Mouse (Mus musculus): Measurements from ENCODE around the gene Gpr135. TPM values are rescaled to one million over a fixed set of nuclear protein-coding genes. Genes with fewer than 3 reads are reported as not detected.
A peak's percentile ranks its signal among the peaks of the same experiment; 100 is the strongest.

Gpr135 gene
- total RNA-seq (2012; rRNA removed): not detected in 2 replicates
- not detected in 2 replicates for total RNA-seq (2014; rRNA removed)
- not detected in 2 replicates for polyA plus RNA-seq (2012; ENCODE audit: insufficient read length, low read depth)

DNA sequence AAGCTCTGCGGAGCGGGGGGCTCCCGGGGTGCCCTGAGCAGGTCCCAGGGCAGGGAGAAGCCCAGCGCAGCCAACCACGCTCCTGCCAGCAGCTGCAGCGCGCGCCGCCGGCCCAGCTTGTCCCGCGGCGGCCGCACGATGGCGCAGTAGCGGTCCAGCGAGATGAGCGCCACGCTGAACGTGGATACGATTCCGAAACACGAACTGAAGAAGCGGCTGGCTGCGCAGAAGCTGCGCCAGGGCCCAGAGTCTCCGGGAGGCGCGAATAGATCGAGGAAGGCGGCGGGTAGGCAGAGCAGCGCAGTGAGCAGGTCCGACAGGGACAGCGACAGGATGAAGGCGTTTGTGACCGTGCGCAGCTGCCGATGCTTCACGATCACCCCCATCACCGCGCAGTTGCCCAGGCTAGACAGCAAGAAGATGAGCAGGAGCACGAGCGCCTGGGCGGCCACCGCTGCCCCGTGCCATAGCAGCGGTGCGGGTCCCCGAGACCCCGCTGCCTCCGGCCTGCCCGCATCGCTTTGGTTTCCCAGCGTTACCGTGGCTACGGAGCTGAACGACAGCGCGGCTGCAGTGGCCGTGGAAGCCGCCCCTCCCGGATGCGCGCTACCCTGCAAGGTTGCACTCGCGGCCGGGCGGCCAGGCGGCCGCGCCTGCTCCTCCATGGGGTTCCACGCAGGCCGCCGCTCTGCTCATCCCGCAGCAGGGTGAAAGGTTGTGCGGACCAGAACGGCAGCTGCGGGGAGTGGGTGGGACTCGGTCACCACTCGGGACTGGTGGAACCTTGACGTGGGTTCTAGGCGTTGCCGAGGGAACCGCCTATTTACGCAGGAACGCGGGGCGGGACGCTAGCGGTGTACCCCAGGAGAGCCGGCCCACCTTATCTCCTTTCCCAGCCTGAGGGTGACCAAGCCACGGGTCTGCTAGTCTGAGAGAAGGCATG lies at the start of gene Gpr135:
Gpr135 (minus strand) TSS at position 799 of the 943 bp plus-strand sequence.
- peaks cover 4% of the 10 kb centered on the region for H3K27me3 ChIP-seq (replicated peaks)
- peaks cover 0 to 12% of the 10 kb centered on the region in 2 experiments; a peak in 2 of 4 replicates for H3K4me1 ChIP-seq (ENCODE audit: control insufficient read depth in 1 of 2, insufficient read depth in 2 of 2)
- TF ChIP-seq BHLHE40 (IDR thresholded peaks at IDR 0.05; ENCODE audit: low read depth, low read length) (peak; percentile 19; the same call in 1 of the 2 replicates), TCF12 (IDR thresholded peaks at IDR 0.05; ENCODE audit: low read depth, low read length) (0 out of 2 replicates have a peak, but pooled peaks have one; percentile 43), NRF1 (IDR thresholded peaks at IDR 0.05; ENCODE audit: low read depth, low read length) (peak; percentile 76), CHD2 (IDR thresholded peaks at IDR 0.05; ENCODE audit: low read length) (no peak), MYC (IDR thresholded peaks at IDR 0.05; ENCODE audit: low read depth, low read length) (no peak), ELF1 (IDR thresholded peaks at IDR 0.05; ENCODE audit: low read depth, low read length) (no peak), ZKSCAN1 (IDR thresholded peaks at IDR 0.05; ENCODE audit: borderline replicate concordance, low read depth, low read length) (no peak), ZMIZ1 (IDR thresholded peaks at IDR 0.05; ENCODE audit: low read depth, low read length) (no peak), JUN (IDR thresholded peaks at IDR 0.05; ENCODE audit: insufficient read depth, low read depth, low read length) (no peak), HCFC1 (IDR thresholded peaks at IDR 0.05; ENCODE audit: low read depth, low read length) (0 out of 2 replicates have a peak, but pooled peaks have one; percentile 19), POLR2AphosphoS2 (IDR thresholded peaks at IDR 0.05; ENCODE audit: low read depth, low read length) (no peak), RAD21 (IDR thresholded peaks at IDR 0.05; ENCODE audit: low read depth, low read length) (peak; percentile 27), PAX5 (IDR thresholded peaks at IDR 0.05; ENCODE audit: low read length) (no peak), SIN3A (IDR thresholded peaks at IDR 0.05; ENCODE audit: low read length) (0 out of 2 replicates have a peak, but pooled peaks have one; percentile 48), UBTF (IDR thresholded peaks at IDR 0.05; ENCODE audit: low read depth, low read length) (no peak; the same call in 1 of the 2 replicates), MAZ (IDR thresholded peaks at IDR 0.05; ENCODE audit: low read depth, low read length) (no peak), SMC3 (IDR thresholded peaks at IDR 0.05; ENCODE audit: low read depth, low read length) (peak; percentile 54), USF2 (conservative IDR thresholded peaks at IDR 0.05; ENCODE audit: low read depth, low read length) (no peak), ETS1 (conservative IDR thresholded peaks at IDR 0.05; ENCODE audit: low read depth, low read length) (no peak), MXI1 (IDR thresholded peaks at IDR 0.05; ENCODE audit: low read depth, low read length) (peak; percentile 58; the same call in 1 of the 2 replicates), EP300 (IDR thresholded peaks at IDR 0.05; ENCODE audit: low read length) (no peak), CTCF (conservative IDR thresholded peaks at IDR 0.05 in 1 of 2, IDR thresholded peaks at IDR 0.05 in 1 of 2; ENCODE audit: low read depth in 2 of 2, low read length in 2 of 2) (peak in 1 of 2 experiments; percentile 79; a peak in 2 of 4 replicates), KAT2A (IDR thresholded peaks at IDR 0.05; ENCODE audit: insufficient replicate concordance, low read length) (no peak), MEF2A (IDR thresholded peaks at IDR 0.05; ENCODE audit: borderline replicate concordance, low read depth, low read length) (no peak), USF1 (IDR thresholded peaks at IDR 0.05; ENCODE audit: low read depth, low read length) (no peak), IRF4 (IDR thresholded peaks at IDR 0.05; ENCODE audit: low read depth, low read length) (peak; percentile 61), NELFE (IDR thresholded peaks at IDR 0.05; ENCODE audit: low read depth, low read length) (0 out of 2 replicates have a peak, but pooled peaks have one; percentile 39), ZNF384 (IDR thresholded peaks at IDR 0.05; ENCODE audit: low read depth, low read length) (no peak), MAFK (IDR thresholded peaks at IDR 0.05; ENCODE audit: insufficient replicate concordance, low read length) (no peak), TBP (conservative IDR thresholded peaks at IDR 0.05; ENCODE audit: low read depth, low read length) (no peak), MAX (IDR thresholded peaks at IDR 0.05; ENCODE audit: low read length) (peak; percentile 73), ZC3H11A (IDR thresholded peaks at IDR 0.05; ENCODE audit: low read depth, low read length) (no peak), POLR2A (IDR thresholded peaks at IDR 0.05; ENCODE audit: low read depth, low read length) (no peak)
- peak within 1 kb of the TSS; percentile 65 for H3K4me2 ChIP-seq (ENCODE audit: insufficient read depth, low read depth, poor library complexity, severe bottlenecking)
- no peak within 1 kb of the TSS for H3K27ac ChIP-seq (ENCODE audit: insufficient read depth, low read depth)
- no peaks in the 10 kb centered on the region for H3K36me3 ChIP-seq (replicated peaks in 1 of 2; ENCODE audit: control insufficient read depth in 1 of 2, insufficient read depth in 1 of 2, low read length in 1 of 2)
- H3K4me3 ChIP-seq (replicated peaks in 1 of 3; ENCODE audit: low read depth in 2 of 3, low read length in 2 of 3, poor library complexity in 1 of 3): peak within 1 kb of the TSS; percentile 35 to 67 (median 49)
- peaks cover 18% of the 10 kb centered on the region for H3K9me3 ChIP-seq (replicated peaks; ENCODE audit: low read length)
- dilution Hi-C loops (cut with MboI; ENCODE audit: extremely low pct_ligation_motif_present, extremely low pct_unique_long_range_greater_than_20kb, low sequenced_read_pairs) (no loop called here), in situ Hi-C loops (cut with MboI; ENCODE audit: low pct_ligation_motif_present, low pct_unique_long_range_greater_than_20kb, low sequenced_read_pairs) (no loop called here)
- no peaks in the 10 kb centered on the region for H3K79me2 ChIP-seq (replicated peaks; ENCODE audit: control insufficient read depth, extremely low read depth, insufficient read depth, poor library complexity, severe bottlenecking)
- DNase-seq (ENCODE audit: extremely low read depth): peak; percentile 49
- peak within 1 kb of the TSS; percentile 28; the same call in 1 of the 2 replicates for H3K9ac ChIP-seq (ENCODE audit: insufficient read depth, low read depth)

Measured in CH12.LX (cell line).